Mouse (Mus musculus) left cerebral cortex, postnatal 25 days (tissue): ENCODE data around the gene Rab21. TPM values are rescaled to one million over a fixed set of nuclear protein-coding genes. Genes with fewer than 3 reads are reported as not detected.
"Not testable (repeated sequence)": the region's sequence is repeated elsewhere in the genome, so short reads cannot be mapped to it uniquely, and the experiment has no call there.

ENCODE experiments used
- DNase-seq, 2 experiments: peaks; one replicate each; pipeline ENCODE4 v3.0.0; 2022; ENCODE audit warnings: low spot score in 2 of 2, mixed read lengths in 1 of 2
- intact Hi-C: fragments of 180-260 bp; cut with DNase I; formaldehyde crosslinking; loops from one replicate; pipeline ENCODE4 v1.15.1; 2025
- total RNA-seq, 2 experiments: library from RNA; stranded (reverse); gene quantifications; 2 replicates each; pipeline ENCODE4 v1.2.3; 2021

The Rab21 gene
- total RNA-seq, 2 experiments from 2014 or later, result 52.5 to 53.3 TPM

- intact Hi-C loops, result no loop called here
Observed at GRCm38 (mm10) chr10:115332420-115332952, 17.1 kb upstream of the Rab21 start.

GRCm38 (mm10) chr10:115329010-115329530, 13.7 kb upstream of the Rab21 start:
- intact Hi-C loops, result loop anchor here (10.0 kb wide), 1 partner anchor 446 kb away; no protein-coding TSS in a partner anchor
- no peak for DNase-seq

More at GRCm38 (mm10) chr10:115332420-115332952, 17.1 kb upstream of the Rab21 start:
- DNase-seq, result no peak

- intact Hi-C loops, result loop anchor here (10.0 kb wide), 1 partner anchor 446 kb away; no protein-coding TSS in a partner anchor
- DNase-seq, result no peak
Observed at GRCm38 (mm10) chr10:115328514-115328913, 13.1 kb upstream of the Rab21 start.

DNA sequence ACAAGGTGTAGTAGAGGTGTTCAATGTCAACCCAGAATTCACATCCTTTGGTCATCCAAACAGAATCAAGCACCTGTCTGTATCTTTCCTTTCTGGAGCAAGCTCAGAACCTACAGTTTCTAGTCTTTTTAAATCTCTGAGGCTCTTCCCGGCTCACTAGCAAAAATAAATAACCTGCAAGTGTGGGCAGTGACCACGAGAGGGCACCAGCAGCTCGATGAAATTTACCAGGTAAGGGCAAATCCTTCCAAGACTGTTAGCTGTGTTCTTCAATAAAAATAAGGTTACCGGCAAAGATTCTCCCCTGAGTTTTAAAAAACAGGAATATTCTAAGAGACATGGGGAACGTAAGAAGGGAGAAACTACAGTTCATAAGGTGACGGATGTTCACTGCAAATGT, 7.9 kb upstream of the Rab21 start:
- intact Hi-C loops, result loop anchor here (1.0 to 10.0 kb wide), 2 partner anchors 294 to 452 kb away; no protein-coding TSS in a partner anchor
- DNase-seq, result peak; percentile 69 to 84

- intact Hi-C loops, result loop anchor here (10.0 kb wide), 1 partner anchor 453 kb away; no protein-coding TSS in a partner anchor
- DNase-seq, result no peak
Observed at GRCm38 (mm10) chr10:115321317-115322035, 6.1 kb upstream of the Rab21 start.

DNA sequence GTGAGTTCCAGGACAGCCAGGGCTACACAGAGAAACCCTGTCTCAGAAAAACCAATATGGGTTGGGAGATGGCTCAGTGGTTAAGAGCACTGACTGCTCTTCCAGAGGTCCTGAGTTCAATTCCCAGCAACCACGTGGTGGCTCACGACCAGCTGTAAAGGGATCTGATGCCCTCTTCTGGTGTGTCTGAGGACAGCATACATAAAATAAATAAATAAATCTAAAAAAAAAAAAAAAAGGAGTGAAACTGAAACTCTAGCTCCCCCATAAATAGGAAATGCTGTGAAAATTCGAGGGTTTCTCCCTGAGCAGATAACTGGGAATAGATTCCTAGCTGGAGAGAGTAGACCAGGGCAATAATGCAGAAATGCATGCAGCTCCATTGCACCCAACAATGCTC, 3.0 kb upstream of the Rab21 start:
- DNase-seq, result not testable (repeated sequence)
- intact Hi-C loops, result loop anchor here (5.0 kb wide), 1 partner anchor 66 kb away; the partner anchor contains the start of gene Tbc1d15

- intact Hi-C loops, result loop anchor here (1.0 to 5.0 kb wide), 2 partner anchors 64 to 68 kb away; partner anchors contain the start of genes Tbc1d15, Thap2 and Zfc3h1
Observed at GRCm38 (mm10) chr10:115316313-115316712, 919 bp upstream of the Rab21 start.

DNA sequence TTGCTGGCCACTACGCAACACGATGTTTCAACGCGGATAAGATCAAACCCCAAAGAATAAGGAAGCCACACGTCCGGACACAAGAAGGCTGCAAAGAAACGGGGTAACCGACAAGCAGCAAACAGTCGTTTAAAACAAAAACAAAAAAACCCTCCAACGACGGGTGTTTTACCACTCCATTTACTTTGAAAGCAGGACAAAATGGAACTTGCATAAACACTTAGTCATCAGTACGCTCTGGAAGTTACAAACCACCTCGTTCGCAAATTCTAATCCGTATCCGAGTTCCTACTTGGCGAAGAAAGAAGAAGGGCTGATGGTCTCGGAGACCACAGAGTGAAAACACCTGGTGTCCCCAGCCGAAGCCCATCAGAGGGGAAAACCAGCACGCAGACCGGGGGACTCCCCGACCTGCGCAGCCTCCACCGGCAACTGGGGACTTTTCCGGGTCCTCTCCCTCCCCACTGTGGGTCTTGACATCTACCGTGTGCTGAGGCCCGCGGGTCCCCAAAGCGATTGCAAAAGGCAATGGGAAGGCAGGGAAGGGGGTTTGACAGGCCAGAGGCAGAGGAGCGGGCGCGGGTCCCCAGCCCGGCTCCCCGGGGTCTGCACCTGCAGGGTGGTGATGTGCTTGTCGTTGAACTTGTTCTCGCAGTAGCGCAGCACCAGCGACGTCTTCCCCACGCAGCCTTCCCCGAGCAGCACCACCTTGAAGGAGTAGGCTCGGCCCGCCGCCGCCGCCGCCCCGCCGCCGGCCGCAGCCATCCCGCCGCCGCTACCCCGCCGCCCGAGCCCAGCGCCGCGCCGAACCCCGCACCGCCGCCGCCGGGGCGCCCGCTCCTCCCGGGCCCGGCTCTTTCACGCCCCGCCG, 577 bp downstream of the Rab21 start:
- DNase-seq, result peak in 1 of 2 experiments; percentile 23
- intact Hi-C loops, result loop anchor here (5.0 kb wide), 1 partner anchor 63 kb away; the partner anchor contains the start of gene Tbc1d15

More at GRCm38 (mm10) chr10:115316313-115316712, 919 bp upstream of the Rab21 start:
- DNase-seq, result peak in 1 of 2 experiments; percentile 40

DNA sequence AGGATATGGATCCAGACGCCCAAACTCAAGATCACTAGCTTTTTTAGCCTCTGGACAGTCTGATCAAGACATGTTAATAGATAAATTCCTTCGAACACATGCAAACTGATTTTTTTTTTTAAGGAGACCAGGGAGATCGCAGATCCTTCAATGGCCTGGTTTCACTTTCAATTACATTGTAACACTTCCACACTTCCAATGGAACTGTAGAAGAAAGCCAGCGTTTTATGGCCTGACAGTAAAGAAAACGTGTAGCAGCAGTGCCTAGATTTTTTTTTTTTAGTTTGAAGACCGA, 1.2 kb downstream of the Rab21 start:
- intact Hi-C loops, result no loop called here
- no peak for DNase-seq

- no peak for DNase-seq
- intact Hi-C loops, result no loop called here
Observed at GRCm38 (mm10) chr10:115313641-115314286, 1.6 kb downstream of the Rab21 start.

- intact Hi-C loops, result no loop called here
- no peak for DNase-seq
Observed at GRCm38 (mm10) chr10:115312732-115313131, 2.7 kb downstream of the Rab21 start.

DNA sequence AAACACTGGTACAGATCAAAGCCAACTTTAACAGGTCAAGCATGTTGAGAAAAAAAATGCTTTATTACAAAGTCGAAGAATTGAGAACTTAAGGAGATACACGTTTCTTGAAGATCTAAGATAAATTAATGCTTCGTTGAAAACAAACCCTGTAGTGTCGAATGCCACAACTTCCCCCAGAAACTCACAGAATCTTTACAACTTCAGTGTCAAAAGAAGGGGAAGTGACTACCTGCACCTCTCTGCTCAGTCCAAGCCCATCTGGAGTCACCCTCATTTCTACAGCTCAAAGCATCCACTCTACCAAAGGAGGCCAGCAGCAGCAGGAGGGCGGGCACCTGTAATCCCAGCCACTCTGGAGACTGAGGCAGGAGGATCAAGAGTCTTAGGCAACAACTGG, 3.2 kb downstream of the Rab21 start:
- no peak for DNase-seq
- intact Hi-C loops, result no loop called here

DNA sequence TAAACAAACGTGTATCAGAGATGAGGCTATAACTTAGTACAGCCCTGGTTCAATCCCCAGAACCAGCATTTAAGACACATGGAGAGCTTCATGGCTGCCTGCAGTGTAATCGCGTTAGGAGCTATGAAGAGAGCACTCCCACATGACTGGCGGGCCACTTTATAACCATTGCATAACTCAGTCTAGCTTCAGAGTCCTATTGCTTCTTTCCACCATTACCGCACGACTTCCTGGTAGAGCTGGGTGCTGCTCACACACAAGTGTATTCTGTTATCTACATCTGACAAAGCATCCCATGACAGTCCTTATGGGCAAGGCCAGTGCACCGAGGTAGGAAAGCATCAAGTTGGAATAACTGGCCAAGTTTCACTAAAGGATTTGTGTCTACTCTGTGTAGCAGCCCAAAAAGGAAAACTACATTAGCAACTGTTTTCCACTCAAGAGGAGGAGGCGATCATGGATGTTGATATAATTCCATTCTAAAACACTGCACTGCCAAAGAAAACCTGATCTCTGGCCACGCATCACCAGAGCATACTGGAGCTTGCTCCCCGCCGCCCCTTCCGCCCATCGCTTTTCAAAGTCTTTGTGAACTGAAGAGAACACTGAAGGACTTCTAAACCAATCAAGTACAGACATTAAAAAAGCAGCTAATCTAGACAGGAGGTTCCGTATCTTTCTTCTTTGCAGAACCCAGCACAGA, 4.0 kb downstream of the Rab21 start:
- no peak for DNase-seq
- intact Hi-C loops, result no loop called here

DNA sequence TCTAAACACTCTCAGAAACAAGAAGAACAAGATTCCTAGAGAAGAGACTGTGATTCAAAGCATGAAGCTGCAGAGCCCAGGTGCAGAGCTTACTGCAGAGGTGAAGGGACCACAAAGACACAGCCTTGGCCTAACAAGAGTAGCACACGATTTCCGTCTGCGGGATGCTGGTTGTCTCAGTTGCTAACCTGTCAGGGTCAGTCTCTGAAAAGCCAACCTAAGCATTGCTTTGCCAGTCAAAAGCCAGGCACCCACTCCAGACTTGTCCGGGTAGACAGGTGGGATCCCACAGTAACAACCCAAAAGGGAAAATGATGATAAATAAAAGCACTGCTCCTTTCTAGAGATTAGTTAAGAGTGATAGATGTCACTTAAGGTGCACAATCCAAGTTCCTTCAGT, 6.2 kb downstream of the Rab21 start:
- no peak for DNase-seq
- intact Hi-C loops, result no loop called here

DNA sequence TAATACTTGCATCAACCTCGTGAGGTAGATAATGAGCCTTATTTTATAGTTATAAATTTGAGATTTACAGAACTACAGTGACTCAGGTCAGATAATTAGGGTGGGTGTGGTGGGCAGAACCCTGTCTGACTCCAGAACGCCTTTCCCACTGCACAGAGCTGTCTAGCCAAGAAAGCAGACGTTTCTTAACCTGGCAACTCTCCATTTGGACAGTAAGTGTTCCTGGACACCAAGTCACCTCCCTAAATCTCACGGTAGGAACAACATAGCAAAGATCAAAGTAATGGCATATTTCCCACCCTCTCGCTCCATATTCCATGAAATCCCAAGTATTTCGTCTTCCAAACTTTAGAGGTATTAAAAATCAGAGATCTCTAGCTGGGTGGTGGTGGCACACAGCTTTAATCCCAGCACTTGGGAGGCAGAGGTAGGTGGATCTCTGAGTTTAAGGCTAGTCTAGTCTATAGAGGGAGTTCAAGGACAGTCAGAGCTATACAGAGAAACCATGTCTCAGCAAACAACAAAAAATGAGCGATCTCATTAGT, 8.0 kb downstream of the Rab21 start:
- DNase-seq, result no peak
- intact Hi-C loops, result no loop called here

GRCm38 (mm10) chr10:115298683-115299082, 16.7 kb downstream of the Rab21 start:
- DNase-seq, result no peak
- intact Hi-C loops, result loop anchor here (5.0 kb wide), 1 partner anchor 51 kb away; no protein-coding TSS in a partner anchor

DNA sequence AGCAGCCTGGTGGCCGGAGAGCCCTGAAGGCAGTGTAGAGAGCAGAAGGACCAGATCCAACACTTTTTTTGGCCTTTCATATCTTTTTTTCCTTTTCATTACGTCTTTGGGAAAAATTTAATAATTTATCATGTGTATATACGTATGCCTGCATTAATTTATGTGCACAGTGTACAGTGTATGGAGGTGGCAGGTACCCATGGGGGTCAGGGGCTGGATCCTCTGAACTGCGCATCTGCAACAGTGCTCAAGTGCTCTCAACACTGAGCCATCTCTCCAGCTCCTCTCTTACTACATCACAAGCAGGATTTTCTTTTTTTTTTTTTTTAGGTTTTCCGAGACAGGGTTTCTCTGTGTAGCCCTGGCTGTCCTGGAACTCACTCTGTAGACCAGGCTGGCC, 17.8 kb downstream of the Rab21 start:
- DNase-seq, result no peak
- intact Hi-C loops, result loop anchor here (5.0 kb wide), 1 partner anchor 50 kb away; no protein-coding TSS in a partner anchor

GRCm38 (mm10) chr10:115296401-115296935, 18.9 kb downstream of the Rab21 start:
- intact Hi-C loops, result loop anchor here (5.0 kb wide), 1 partner anchor 49 kb away; no protein-coding TSS in a partner anchor
- DNase-seq, result no peak
